Mouse (Mus musculus) kidney, embryonic 16.5 days (tissue): ENCODE data around the gene Alg5. TPM values are rescaled to one million over a fixed set of nuclear protein-coding genes. Genes with fewer than 3 reads are reported as not detected.

Experiments
- ATAC-seq: fragments of 200-750 bp; cut with Nextera tagmentation; 2 replicates; pipeline ENCODE4 v1.8.0; 2017; ENCODE audit warnings: moderate TSS enrichment; ENCODE audit not compliant: low FRiP score, low TSS enrichment
- H3K27ac ChIP-seq: fragments of 300-500 bp; sonication (generic); 2 replicates; pipeline ENCODE4 v1.5.1; 2014; ENCODE audit warnings: low read length
- H3K27me3 ChIP-seq: fragments of 300-500 bp; sonication (generic); 2 replicates; pipeline ENCODE4 v1.6.1; 2014; ENCODE audit warnings: low read length, control low read depth, mixed read lengths; ENCODE audit not compliant: insufficient read depth
- H3K36me3 ChIP-seq: fragments of 300-500 bp; sonication (generic); 2 replicates; pipeline ENCODE4 v1.6.1; 2014; ENCODE audit warnings: low read length, control low read depth, mixed read lengths; ENCODE audit not compliant: insufficient read depth
- H3K4me1 ChIP-seq: fragments of 300-500 bp; sonication (generic); 2 replicates; pipeline ENCODE4 v1.6.1; 2014; ENCODE audit warnings: low read length, control low read depth, mixed read lengths; ENCODE audit not compliant: insufficient read depth
- H3K4me2 ChIP-seq: fragments of 300-500 bp; sonication (generic); replicated peaks from 2 replicates; pipeline ENCODE4 v1.6.1; 2014; ENCODE audit warnings: low read depth, low read length
- H3K4me3 ChIP-seq: fragments of 300-500 bp; sonication (generic); 2 replicates; pipeline ENCODE4 v1.5.1; 2014; ENCODE audit warnings: mild to moderate bottlenecking, low read length
- H3K9ac ChIP-seq: fragments of 300-500 bp; sonication (generic); replicated peaks from 2 replicates; pipeline ENCODE4 v1.6.1; 2014; ENCODE audit warnings: low read length
- H3K9me3 ChIP-seq: fragments of 300-500 bp; sonication (generic); 2 replicates; pipeline ENCODE4 v1.6.1; 2016; ENCODE audit warnings: low read length, control low read depth
- WGBS: fragments of 180-500 bp; shearing (Covaris S2); extraction: QIAGEN DNeasy Blood & Tissue Kit; methylation state at CpG from one replicate; pipeline ENCODE4 v1.1.7; 2014; 5-methylcytosine and 5-hydroxymethylcytosine counted together
- polyA plus RNA-seq: library from polyadenylated mRNA; unstranded; fragments of >200 nt; fragmentation: Nextera tagmentation; extraction: Ambion mirVana; gene quantifications from 2 replicates; pipeline ENCODE4 v1.2.1, GENCODE M21; 2015

Gene Alg5
- polyA plus RNA-seq, 1 experiment from 2014 or later: 58.8 TPM

GRCm38 (mm10) chr3:54775989-54776631 lies 40.8 kb downstream of the Alg5 start:
- Histone ChIP-seq H3K4me2 (no peak overlapping the region), H3K36me3 (no peaks in the 10 kb centered on the region), H3K27me3 (no peaks in the 10 kb centered on the region), H3K9ac (no peak overlapping the region), H3K4me3 (no peak overlapping the region), H3K4me1 (0 out of 2 replicates have a peak, but pooled peaks cover 5% of the 10 kb centered on the region), H3K27ac (no peak overlapping the region), H3K9me3 (peaks cover 7% of the 10 kb centered on the region)
- 69% methylated on average over 7 of the region's 7 CpGs for WGBS
- ATAC-seq: no peak; the same call in 1 of the 2 replicates

GRCm38 (mm10) chr3:54790601-54791000 lies 55.3 kb downstream of the Alg5 start:
- no peak overlapping the region for H3K27ac ChIP-seq
- ATAC-seq: no peak
- H3K9me3 ChIP-seq: peaks cover 14% of the 10 kb centered on the region
- H3K27me3 ChIP-seq: no peaks in the 10 kb centered on the region
- no peak overlapping the region for H3K4me2 ChIP-seq
- no peak overlapping the region for H3K4me3 ChIP-seq
- no peaks in the 10 kb centered on the region for H3K4me1 ChIP-seq
- no peak overlapping the region for H3K9ac ChIP-seq
- 70% methylated on average over 2 of the region's 2 CpGs for WGBS
- H3K36me3 ChIP-seq: peaks cover 22% of the 10 kb centered on the region

- Histone ChIP-seq H3K4me3 (no peak overlapping the region), H3K9ac (no peak overlapping the region), H3K27ac (no peak overlapping the region), H3K9me3 (peaks cover 14% of the 10 kb centered on the region), H3K4me1 (no peaks in the 10 kb centered on the region), H3K27me3 (no peaks in the 10 kb centered on the region), H3K4me2 (no peak overlapping the region), H3K36me3 (peaks cover 22% of the 10 kb centered on the region)
- ATAC-seq: no peak
- 77% methylated on average over 10 of the region's 10 CpGs for WGBS
Observed at GRCm38 (mm10) chr3:54791822-54792677, 56.7 kb downstream of the Alg5 start.

GRCm38 (mm10) chr3:54793762-54794161 lies 58.4 kb downstream of the Alg5 start:
- Histone ChIP-seq H3K27ac (no peak overlapping the region), H3K9me3 (peaks cover 14% of the 10 kb centered on the region), H3K4me3 (no peak overlapping the region), H3K9ac (no peak overlapping the region), H3K36me3 (peaks cover 22% of the 10 kb centered on the region), H3K4me1 (no peaks in the 10 kb centered on the region), H3K4me2 (no peak overlapping the region), H3K27me3 (no peaks in the 10 kb centered on the region)
- no peak for ATAC-seq
- 84% methylated on average over 6 of the region's 6 CpGs for WGBS

- no peak overlapping the region for H3K4me2 ChIP-seq
- no peaks in the 10 kb centered on the region for H3K27me3 ChIP-seq
- ATAC-seq: no peak
- no peak overlapping the region for H3K4me3 ChIP-seq
- H3K36me3 ChIP-seq: peaks cover 16% of the 10 kb centered on the region
- no peak overlapping the region for H3K27ac ChIP-seq
- peaks cover 14% of the 10 kb centered on the region for H3K9me3 ChIP-seq
- no peaks in the 10 kb centered on the region for H3K4me1 ChIP-seq
- H3K9ac ChIP-seq: no peak overlapping the region
- WGBS: 93% methylated on average over 5 of the region's 5 CpGs
Observed at GRCm38 (mm10) chr3:54795379-54795778, 60.0 kb downstream of the Alg5 start.

- no peak for ATAC-seq
- Histone ChIP-seq H3K4me3 (no peak overlapping the region), H3K36me3 (peaks cover 16% of the 10 kb centered on the region)
Observed at GRCm38 (mm10) chr3:54795806-54796205, 60.5 kb downstream of the Alg5 start.

GRCm38 (mm10) chr3:54797211-54797610 lies 61.9 kb downstream of the Alg5 start:
- peaks cover 16% of the 10 kb centered on the region for H3K36me3 ChIP-seq

More at GRCm38 (mm10) chr3:54795806-54796205, 60.5 kb downstream of the Alg5 start:
- Histone ChIP-seq H3K4me2 (no peak overlapping the region), H3K27ac (no peak overlapping the region), H3K27me3 (no peaks in the 10 kb centered on the region), H3K9me3 (peaks cover 14% of the 10 kb centered on the region), H3K9ac (no peak overlapping the region), H3K4me1 (no peaks in the 10 kb centered on the region)
- 97% methylated on average over 1 of the region's 1 CpGs for WGBS

More at GRCm38 (mm10) chr3:54797211-54797610, 61.9 kb downstream of the Alg5 start:
- peak; percentile 82 for ATAC-seq
- Histone ChIP-seq H3K4me2 (no peak overlapping the region), H3K9ac (no peak overlapping the region), H3K9me3 (peaks cover 14% of the 10 kb centered on the region), H3K27me3 (no peaks in the 10 kb centered on the region), H3K4me3 (no peak overlapping the region), H3K4me1 (no peaks in the 10 kb centered on the region), H3K27ac (no peak overlapping the region)
- WGBS: 43% methylated on average over 16 of the region's 16 CpGs

Other genes starting within 250 kb of the Alg5 start
- 110 and 118 TPM in 2 replicates for gene Supt20, start 42.7 kb upstream of the Alg5 start, polyA plus RNA-seq
- gene Gm21958, start 21.2 kb upstream of the Alg5 start, polyA plus RNA-seq: 0.58 TPM in 1 of 2 replicates, not detected in the other
- 134 and 136 TPM in 2 replicates for gene Exosc8, start 146 bp upstream of the Alg5 start, polyA plus RNA-seq
- 1.4 and 1.6 TPM in 2 replicates for gene Smad9, start 20.0 kb downstream of the Alg5 start, polyA plus RNA-seq
- 26.8 and 31.5 TPM in 2 replicates for gene Rfxap, start 72.3 kb downstream of the Alg5 start, polyA plus RNA-seq
- gene Sertm1, start 180.3 kb downstream of the Alg5 start, polyA plus RNA-seq: not detected in 2 replicates